Mouse (Mus musculus) liver, adult 2 months (tissue): ENCODE data around the gene Pkdrej.

ENCODE experiments used
- CTCF ChIP-seq: fragments of 200-500 bp; IDR thresholded peaks from 2 replicates; pipeline ENCODE4 v1.5.1; 2011; ENCODE audit warnings: low read depth, low read length, control low read depth
- POLR2A ChIP-seq: fragments of 200-500 bp; IDR thresholded peaks from 2 replicates; pipeline ENCODE4 v1.6.1; 2011; ENCODE audit warnings: low read length, control low read depth; ENCODE audit not compliant: insufficient read depth; ENCODE audit errors: extremely low read depth

DNA sequence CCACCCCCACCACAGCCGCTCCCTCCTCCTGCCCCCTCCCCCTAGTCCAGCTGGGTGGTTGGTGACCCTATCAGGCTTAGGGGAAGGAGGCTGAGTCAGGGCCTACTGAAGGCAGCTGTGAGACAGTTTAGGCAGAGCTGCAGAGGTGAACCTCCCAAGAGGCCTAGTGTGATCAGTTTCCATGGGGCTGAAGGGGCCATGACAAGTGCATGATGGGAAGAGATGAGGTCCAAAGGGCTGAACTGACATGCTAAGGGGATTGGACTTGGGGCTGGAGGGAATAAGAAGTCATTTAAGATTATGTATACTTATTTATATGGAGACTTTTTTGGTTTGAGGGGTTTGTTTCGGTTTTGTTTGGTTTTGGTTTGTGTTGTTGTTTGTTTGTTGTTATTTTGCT lies 45.3 kb downstream of the Pkdrej start:
- TF ChIP-seq CTCF = no peak
- no peak for TF ChIP-seq POLR2A
